Mouse (Mus musculus) hindbrain, postnatal 0 days (tissue): ENCODE results near the gene Gsk3a. TPM values are rescaled to one million over a fixed set of nuclear protein-coding genes. Genes with fewer than 3 reads are reported as not detected.

Experiments
- ATAC-seq: fragments of 200-750 bp; cut with Nextera tagmentation; 2 replicates; pipeline ENCODE4 v1.8.0; 2017; ENCODE audit warnings: mild to moderate bottlenecking, moderate TSS enrichment, moderate library complexity
- DNase-seq: peaks from one replicate; pipeline ENCODE4 v3.0.0-alpha.2; 2015; ENCODE audit warnings: low spot score
- H3K27ac ChIP-seq: fragments of 300-500 bp; sonication (generic); 2 replicates; pipeline ENCODE4 v1.5.1; 2014; ENCODE audit warnings: mild to moderate bottlenecking
- H3K27me3 ChIP-seq: fragments of 300-500 bp; sonication (generic); 2 replicates; pipeline ENCODE4 v1.6.1; 2014; ENCODE audit warnings: low read length, mixed read lengths; ENCODE audit not compliant: insufficient read depth
- H3K36me3 ChIP-seq: fragments of 300-500 bp; sonication (generic); 2 replicates; pipeline ENCODE4 v1.6.1; 2014; ENCODE audit warnings: low read length, mixed read lengths; ENCODE audit not compliant: insufficient read depth
- H3K4me1 ChIP-seq: fragments of 300-500 bp; sonication (generic); 2 replicates; pipeline ENCODE4 v1.6.1; 2014; ENCODE audit warnings: antibody characterized with exemption, low read length, mixed read lengths; ENCODE audit not compliant: insufficient read depth
- H3K4me2 ChIP-seq: fragments of 300-500 bp; sonication (generic); 2 replicates; pipeline ENCODE4 v1.6.1; 2014; ENCODE audit warnings: low read depth, mild to moderate bottlenecking, low read length, moderate library complexity, mixed read lengths
- H3K4me3 ChIP-seq: fragments of 300-500 bp; sonication (generic); 2 replicates; pipeline ENCODE4 v1.5.1; 2014; ENCODE audit warnings: low read length
- H3K9ac ChIP-seq: fragments of 300-500 bp; sonication (generic); replicated peaks from 2 replicates; pipeline ENCODE4 v1.6.1; 2014; ENCODE audit warnings: mild to moderate bottlenecking, low read length, moderate library complexity, mixed read lengths
- H3K9me3 ChIP-seq: fragments of 300-500 bp; sonication (generic); 2 replicates; pipeline ENCODE4 v1.6.1; 2016; ENCODE audit warnings: low read length, mixed read lengths
- CTCF ChIP-seq: IDR thresholded peaks from 2 replicates; pipeline ENCODE4 v1.5.1; 2016; ENCODE audit warnings: antibody characterized with exemption, control low read depth, low read depth
- WGBS: fragments of 180-500 bp; shearing (Covaris S2); extraction: QIAGEN DNeasy Blood & Tissue Kit; methylation state at CpG from one replicate; pipeline ENCODE4 v1.1.7; 2014; 5-methylcytosine and 5-hydroxymethylcytosine counted together
- polyA plus RNA-seq: library from polyadenylated mRNA; unstranded; fragments of >200 nt; fragmentation: Nextera tagmentation; extraction: Ambion mirVana; gene quantifications from 2 replicates; pipeline ENCODE4 v1.2.1, GENCODE M21; 2015
- total RNA-seq: library from RNA; depleted of rRNA; stranded (reverse); fragments of >200 nt; gene quantifications from 2 replicates; pipeline ENCODE4 v1.2.3, GENCODE M21; 2014

Gsk3a gene
- total and polyA plus RNA-seq, 2 experiments from 2014 or later: 19.8 to 151 TPM

GRCm38 (mm10) chr7:25220457-25221101, 17.1 kb downstream of the Gsk3a start, which contains the start of gene Dedd2:
Gene Dedd2, minus strand, starts transcription at chr7:25220615.
- H3K9me3 ChIP-seq: no peaks in the 10 kb centered on the region
- H3K4me1 ChIP-seq: peaks cover 17% of the 10 kb centered on the region
- no peaks in the 10 kb centered on the region for H3K27me3 ChIP-seq
- peak within 1 kb of the TSS; percentile 78 for H3K4me2 ChIP-seq
- peak within 1 kb of the TSS; percentile 79 for H3K9ac ChIP-seq
- no peak for ATAC-seq
- no peak for TF ChIP-seq CTCF
- peak within 1 kb of the TSS; percentile 61 for H3K4me3 ChIP-seq
- DNase-seq: no peak
- peak within 1 kb of the TSS; percentile 84 for H3K27ac ChIP-seq
- peaks cover 13% of the 10 kb centered on the region; the same call in 1 of the 2 replicates for H3K36me3 ChIP-seq
- WGBS: 8% methylated on average over 20 of the region's 20 CpGs

- DNase-seq (peak; percentile 97), ATAC-seq (peak; percentile 66)
- Histone ChIP-seq H3K27me3 (no peaks in the 10 kb centered on the region), H3K4me3 (peak overlapping the region; percentile 61), H3K9me3 (no peaks in the 10 kb centered on the region), H3K4me2 (peak overlapping the region; percentile 78), H3K9ac (peak overlapping the region; percentile 79), H3K4me1 (peaks cover 17% of the 10 kb centered on the region), H3K36me3 (peaks cover 6% of the 10 kb centered on the region; the same call in 1 of the 2 replicates), H3K27ac (peak overlapping the region; percentile 84; the same call in 1 of the 2 replicates)
- TF ChIP-seq CTCF: no peak
- WGBS: 3% methylated on average over 31 of the region's 31 CpGs
Measured at GRCm38 (mm10) chr7:25219756-25220456, 17.7 kb downstream of the Gsk3a start.

- peak; percentile 24 for ATAC-seq
Measured at GRCm38 (mm10) chr7:25219416-25219750, 18.3 kb downstream of the Gsk3a start.

GRCm38 (mm10) chr7:25218705-25219415, 18.8 kb downstream of the Gsk3a start:
- Histone ChIP-seq H3K4me2 (peak overlapping the region; percentile 78), H3K9me3 (no peaks in the 10 kb centered on the region), H3K4me3 (peak overlapping the region; percentile 61), H3K9ac (peak overlapping the region; percentile 79), H3K4me1 (peaks cover 17% of the 10 kb centered on the region), H3K27ac (peak overlapping the region; percentile 79), H3K36me3 (no peaks in the 10 kb centered on the region; the same call in 1 of the 2 replicates), H3K27me3 (no peaks in the 10 kb centered on the region)
- DNase-seq (peak; percentile 74), ATAC-seq (peak; percentile 33)
- no peak for TF ChIP-seq CTCF
- 2% methylated on average over 50 of the region's 53 CpGs for WGBS

More at GRCm38 (mm10) chr7:25219416-25219750, 18.3 kb downstream of the Gsk3a start:
- H3K9ac ChIP-seq: peak overlapping the region; percentile 79
- peaks cover 17% of the 10 kb centered on the region for H3K4me1 ChIP-seq
- H3K27ac ChIP-seq: peak overlapping the region; percentile 79
- under 1% methylated on average over 16 of the region's 16 CpGs for WGBS
- peaks cover 4% of the 10 kb centered on the region; the same call in 1 of the 2 replicates for H3K36me3 ChIP-seq
- peak overlapping the region; percentile 78 for H3K4me2 ChIP-seq
- peak overlapping the region; percentile 61 for H3K4me3 ChIP-seq
- no peaks in the 10 kb centered on the region for H3K27me3 ChIP-seq
- no peak for DNase-seq
- no peaks in the 10 kb centered on the region for H3K9me3 ChIP-seq
- no peak for TF ChIP-seq CTCF

GRCm38 (mm10) chr7:25217653-25218395, 19.8 kb downstream of the Gsk3a start:
- no peaks in the 10 kb centered on the region for H3K27me3 ChIP-seq
- H3K9me3 ChIP-seq: no peaks in the 10 kb centered on the region
- no peak overlapping the region for H3K27ac ChIP-seq
- WGBS: 68% methylated on average over 12 of the region's 12 CpGs
- H3K9ac ChIP-seq: 0 out of 2 replicates have a peak overlapping the region, but pooled peaks have one; percentile 13
- TF ChIP-seq CTCF: no peak
- DNase-seq (no peak), ATAC-seq (no peak)
- no peaks in the 10 kb centered on the region; the same call in 1 of the 2 replicates for H3K36me3 ChIP-seq
- peaks cover 17% of the 10 kb centered on the region for H3K4me1 ChIP-seq
- peak overlapping the region; percentile 78; the same call in 1 of the 2 replicates for H3K4me2 ChIP-seq
- H3K4me3 ChIP-seq: no peak overlapping the region

GRCm38 (mm10) chr7:25214172-25214571, 23.5 kb downstream of the Gsk3a start:
- H3K27me3 ChIP-seq: no peaks in the 10 kb centered on the region
- ATAC-seq (no peak), DNase-seq (no peak)
- no peak overlapping the region for H3K9ac ChIP-seq
- H3K27ac ChIP-seq: no peak overlapping the region
- H3K4me3 ChIP-seq: no peak overlapping the region
- 94% methylated on average over 2 of the region's 2 CpGs for WGBS
- peaks cover 16% of the 10 kb centered on the region; the same call in 1 of the 2 replicates for H3K36me3 ChIP-seq
- H3K4me1 ChIP-seq: no peaks in the 10 kb centered on the region
- no peaks in the 10 kb centered on the region for H3K9me3 ChIP-seq
- TF ChIP-seq CTCF: no peak
- H3K4me2 ChIP-seq: no peak overlapping the region
